In the genomic region with DNA sequence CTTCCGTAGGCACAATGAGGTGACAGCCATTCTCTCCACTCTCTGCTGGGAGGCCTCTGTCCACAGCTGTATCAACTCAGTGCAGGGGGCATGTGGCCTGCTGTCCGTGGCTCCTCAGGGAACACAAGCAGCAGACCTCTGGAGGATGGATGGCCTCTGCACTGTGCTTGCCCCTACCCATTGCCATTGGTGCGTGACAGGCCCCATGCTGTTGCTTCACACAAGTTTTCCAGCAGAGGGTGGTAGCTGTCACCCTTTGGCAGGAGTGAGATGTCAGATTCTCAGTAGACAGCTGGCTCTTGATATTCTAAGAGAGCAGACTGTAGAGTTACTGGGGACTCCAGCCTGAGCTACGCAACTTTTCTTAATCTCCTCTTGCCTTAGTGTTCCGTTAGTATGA, we compare ENCODE assay signal across 8 mouse cellular contexts.
DNase-seq lines count a peak whose midpoint lies in the region; ATAC-seq and TF ChIP-seq lines count a peak whose summit lies in the region.
"Had no signal": no experiment of that assay in that cellular context is flagged by ENCODE, and none has a peak within 500 bp of the region (broad histone marks: within the 10 kb centered on the region; RNA-seq: fewer than 3 reads in every experiment).

No protein-coding gene starts in this region.

- no peak for ATAC-seq in intestine, postnatal 0 days
- no peak for ATAC-seq in intestine, embryonic 16.5 days

- no peak overlapping the region for H3K9ac ChIP-seq in intestine, postnatal 0 days (ENCODE audit: low read depth, low read length)
- no peak overlapping the region for H3K9ac ChIP-seq in intestine, embryonic 16.5 days (ENCODE audit: low read depth, low read length)
- no peak overlapping the region for H3K9ac ChIP-seq in MEL (ENCODE audit: control insufficient read depth, low read depth, low read length, poor library complexity, severe bottlenecking)
- H3K9ac ChIP-seq: liver, embryonic 15.5 days had no signal

- no peak for TF ChIP-seq POLR2A in MEL (IDR thresholded peaks at IDR 0.05; ENCODE audit: control insufficient read depth in 1 of 2, insufficient read depth in 1 of 2, low read depth in 1 of 2, low read length in 2 of 2, poor library complexity in 1 of 2)

- no peaks in the 10 kb centered on the region for H3K36me3 ChIP-seq in intestine, postnatal 0 days (ENCODE audit: control insufficient read depth, insufficient read depth)
- H3K36me3 ChIP-seq in intestine, embryonic 16.5 days (ENCODE audit: control insufficient read depth, insufficient read depth, low read length): no peaks in the 10 kb centered on the region
- no peaks in the 10 kb centered on the region; a peak in 1 of 4 replicates for H3K36me3 ChIP-seq in MEL (ENCODE audit: control insufficient read depth in 1 of 2, insufficient read depth in 2 of 2, low read length in 2 of 2)
- H3K36me3 ChIP-seq: liver, embryonic 15.5 days had no signal

- TF ChIP-seq RAD21 in MEL (IDR thresholded peaks at IDR 0.05; ENCODE audit: low read depth, low read length): peak; percentile 27

- DNase-seq in 416B (ENCODE audit: low read depth) (peak; percentile 39), MEL (ENCODE audit: low read depth, low spot score) (peak; percentile 8)
- peak; percentile 23 for DNase-seq in kidney, postnatal 14 days
- no peak for DNase-seq in ovary, postnatal 10 days (ENCODE audit: low spot score)
- DNase-seq in cerebellum, adult 9-11 months: no peak

- WGBS in intestine, postnatal 0 days: 70% methylated on average over 5 of the region's 5 CpGs
- 70% methylated on average over 5 of the region's 5 CpGs for WGBS in intestine, embryonic 16.5 days

- H3K4me2 ChIP-seq in intestine, postnatal 0 days (replicated peaks; ENCODE audit: low read depth): no peak overlapping the region
- H3K4me2 ChIP-seq in intestine, embryonic 16.5 days (ENCODE audit: low read depth, low read length): no peak overlapping the region
- H3K4me2 ChIP-seq: liver, embryonic 15.5 days had no signal

- H3K79me2 ChIP-seq in MEL (ENCODE audit: control insufficient read depth, insufficient read depth, low read length, poor library complexity): no peaks in the 10 kb centered on the region

- H3K9me3 ChIP-seq in intestine, postnatal 0 days (ENCODE audit: control insufficient read depth): no peaks in the 10 kb centered on the region
- H3K9me3 ChIP-seq in intestine, embryonic 16.5 days (ENCODE audit: control insufficient read depth, low read length): no peaks in the 10 kb centered on the region
- H3K9me3 ChIP-seq in MEL (replicated peaks; ENCODE audit: insufficient read depth, low read length): no peaks in the 10 kb centered on the region
- H3K9me3 ChIP-seq: liver, embryonic 15.5 days had no signal

- H3K27me3 ChIP-seq in intestine, postnatal 0 days (replicated peaks; ENCODE audit: control insufficient read depth, insufficient read depth, low read length): no peaks in the 10 kb centered on the region
- H3K27me3 ChIP-seq in intestine, embryonic 16.5 days (replicated peaks; ENCODE audit: control insufficient read depth, insufficient read depth, low read length): no peaks in the 10 kb centered on the region
- H3K27me3 ChIP-seq in MEL (ENCODE audit: control insufficient read depth in 1 of 2, insufficient read depth in 2 of 2, low read length in 2 of 2): no peaks in the 10 kb centered on the region
- H3K27me3 ChIP-seq: liver, embryonic 15.5 days had no signal

- peak; percentile 76 for TF ChIP-seq CTCF in intestine, postnatal 0 days (IDR thresholded peaks at IDR 0.05; ENCODE audit: low read depth)
- TF ChIP-seq CTCF in MEL (IDR thresholded peaks at IDR 0.05 in 2 of 3, conservative IDR thresholded peaks at IDR 0.05 in 1 of 3; ENCODE audit: control insufficient read depth in 1 of 3, insufficient read depth in 1 of 3, low read depth in 2 of 3, low read length in 3 of 3, poor library complexity in 1 of 3, severe bottlenecking in 1 of 3): peak in 2 of 3 experiments; percentile 25 to 29; a peak in 2 of 6 replicates

- no peaks in the 10 kb centered on the region for H3K4me1 ChIP-seq in intestine, postnatal 0 days (replicated peaks; ENCODE audit: control insufficient read depth, insufficient read depth, low read length)
- H3K4me1 ChIP-seq in intestine, embryonic 16.5 days (ENCODE audit: control insufficient read depth, insufficient read depth, low read length): no peaks in the 10 kb centered on the region
- no peaks in the 10 kb centered on the region for H3K4me1 ChIP-seq in MEL (ENCODE audit: control insufficient read depth in 1 of 2, insufficient read depth in 2 of 2, low read length in 2 of 2)

- TF ChIP-seq EP300 in MEL (IDR thresholded peaks at IDR 0.05; ENCODE audit: low read depth in 1 of 2, low read length in 2 of 2): no peak

- no peak overlapping the region for H3K27ac ChIP-seq in intestine, postnatal 0 days (ENCODE audit: low read depth, low read length)
- H3K27ac ChIP-seq in intestine, embryonic 16.5 days (ENCODE audit: low read length): no peak overlapping the region
- H3K27ac ChIP-seq in MEL (ENCODE audit: control insufficient read depth, low read depth, low read length): no peak overlapping the region
- H3K27ac ChIP-seq: liver, embryonic 15.5 days had no signal

- H3K4me3 ChIP-seq in intestine, postnatal 0 days (ENCODE audit: low read depth, low read length): no peak overlapping the region
- H3K4me3 ChIP-seq in intestine, embryonic 16.5 days (ENCODE audit: low read length): no peak overlapping the region
- H3K4me3 ChIP-seq in MEL (ENCODE audit: control insufficient read depth in 1 of 2, insufficient read depth in 1 of 2, low read depth in 2 of 2, low read length in 2 of 2): no peak overlapping the region
- H3K4me3 ChIP-seq: liver, embryonic 15.5 days had no signal

TF ChIP-seq in MEL, 35 proteins besides CTCF, POLR2A, EP300 and RAD21:
- TF ChIP-seq TAL1 (IDR thresholded peaks at IDR 0.05; ENCODE audit: low read length) (no peak), SMC3 (IDR thresholded peaks at IDR 0.05; ENCODE audit: low read depth, low read length) (peak; percentile 33; the same call in 1 of the 2 replicates)
TF ChIP-seq in MEL: peak in this region for 1.

Comparison
In these comparisons a context has a peak if more than half of its experiments do, and no peak if none do; other contexts are left out.
1. DNase-seq: peak in 416B (single experiment), MEL (single experiment) and kidney, postnatal 14 days (single experiment); none in ovary, postnatal 10 days (single experiment) and cerebellum, adult 9-11 months (single experiment).